Mouse (Mus musculus) limb, embryonic 11.5 days (tissue): ENCODE measurements around the gene Epb42. TPM values are rescaled to one million over a fixed set of nuclear protein-coding genes. Genes with fewer than 3 reads are reported as not detected.
"Not testable (repeated sequence)": the region's sequence is repeated elsewhere in the genome, so short reads cannot be mapped to it uniquely, and the experiment has no call there.

Experiments
- ATAC-seq: fragments of 200-750 bp; cut with Nextera tagmentation; 2 replicates; pipeline ENCODE4 v1.8.0; 2017; ENCODE audit warnings: low read depth; ENCODE audit not compliant: insufficient number of reproducible peaks, low FRiP score, low TSS enrichment
- DNase-seq: peaks from one replicate; pipeline ENCODE4 v3.0.0-alpha.2; 2015; ENCODE audit warnings: low spot score
- H3K27ac ChIP-seq: fragments of 300-500 bp; sonication (generic); replicated peaks from 2 replicates; pipeline ENCODE4 v1.5.1; 2014; ENCODE audit warnings: low read depth, mild to moderate bottlenecking, low read length
- H3K27me3 ChIP-seq: fragments of 300-500 bp; sonication (generic); 2 replicates; pipeline ENCODE4 v1.6.1; 2014; ENCODE audit warnings: mild to moderate bottlenecking, low read length, mixed read lengths; ENCODE audit not compliant: control insufficient read depth, insufficient read depth
- H3K36me3 ChIP-seq: fragments of 300-500 bp; sonication (generic); 2 replicates; pipeline ENCODE4 v1.6.1; 2014; ENCODE audit warnings: mild to moderate bottlenecking, low read length, moderate library complexity, mixed read lengths; ENCODE audit not compliant: control insufficient read depth, insufficient read depth
- H3K4me1 ChIP-seq: fragments of 300-500 bp; sonication (generic); 2 replicates; pipeline ENCODE4 v1.6.1; 2014; ENCODE audit warnings: low read length, mixed read lengths; ENCODE audit not compliant: control insufficient read depth, insufficient read depth
- H3K4me2 ChIP-seq: fragments of 300-500 bp; sonication (generic); 2 replicates; pipeline ENCODE4 v1.6.1; 2014; ENCODE audit warnings: low read depth, mild to moderate bottlenecking, moderate library complexity; ENCODE audit not compliant: severe bottlenecking
- H3K4me3 ChIP-seq: fragments of 300-500 bp; sonication (generic); 2 replicates; pipeline ENCODE4 v1.5.1; 2014; ENCODE audit warnings: low read depth, low read length
- H3K9ac ChIP-seq: fragments of 300-500 bp; sonication (generic); 2 replicates; pipeline ENCODE4 v1.6.1; 2014; ENCODE audit warnings: mild to moderate bottlenecking, low read length
- H3K9me3 ChIP-seq: fragments of 300-500 bp; sonication (generic); 2 replicates; pipeline ENCODE4 v1.6.1; 2016; ENCODE audit warnings: low read length; ENCODE audit not compliant: control insufficient read depth
- WGBS: fragments of 180-500 bp; shearing (Covaris S2); extraction: QIAGEN DNeasy Blood & Tissue Kit; methylation state at CpG from one replicate; pipeline ENCODE4 v1.1.7; 2014; 5-methylcytosine and 5-hydroxymethylcytosine counted together
- polyA plus RNA-seq: library from polyadenylated mRNA; unstranded; fragments of >200 nt; fragmentation: Nextera tagmentation; extraction: Ambion mirVana; gene quantifications from 2 replicates; pipeline ENCODE4 v1.2.1, GENCODE M21; 2014

Gene Epb42
- polyA plus RNA-seq, 1 experiment from 2014 or later = 4.8 TPM

DNA sequence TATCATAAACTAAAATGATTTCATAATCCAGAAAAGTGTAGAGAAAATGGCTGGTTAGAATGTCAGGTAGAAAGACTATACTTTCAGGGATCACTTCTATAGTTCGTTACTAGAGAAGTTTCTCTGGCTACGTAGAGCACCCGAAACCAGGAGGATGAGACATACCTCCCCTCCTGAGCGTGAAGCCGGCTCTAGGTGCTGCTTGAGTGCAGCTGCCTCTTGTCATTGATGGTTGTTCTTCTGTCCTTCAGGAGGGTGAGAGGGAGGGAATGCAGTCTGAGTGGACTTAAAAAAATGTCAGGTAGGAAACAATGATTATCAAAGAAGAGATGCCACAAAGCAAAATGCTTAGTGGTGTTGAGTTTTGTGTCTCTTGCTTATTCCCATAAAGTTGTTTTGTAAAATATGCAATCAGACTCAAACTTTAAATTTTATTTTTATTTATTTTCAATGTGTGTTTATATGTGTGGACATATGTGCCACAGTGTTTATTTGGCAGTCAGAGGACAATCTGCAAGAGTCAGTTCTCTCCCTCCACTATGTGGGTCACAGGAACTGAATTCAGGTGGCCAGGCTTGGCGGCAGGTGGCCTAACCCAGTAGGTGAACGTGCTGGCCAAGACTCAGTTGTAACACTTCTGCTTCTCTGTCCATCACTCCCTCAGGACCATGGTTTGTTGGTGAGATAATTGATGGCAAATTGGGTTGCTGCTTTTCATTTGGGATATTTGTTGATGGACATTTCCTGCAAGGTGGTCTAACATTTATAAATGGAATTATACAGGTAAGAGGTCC lies 32.7 kb downstream of the Epb42 start:
- no peak overlapping the region for H3K4me2 ChIP-seq
- H3K27me3 ChIP-seq = no peaks in the 10 kb centered on the region
- no peaks in the 10 kb centered on the region for H3K9me3 ChIP-seq
- no peak for ATAC-seq
- WGBS = 82% methylated on average over 7 of the region's 7 CpGs
- no peak overlapping the region for H3K4me3 ChIP-seq
- H3K9ac ChIP-seq = no peak overlapping the region
- H3K4me1 ChIP-seq = peaks cover 4% of the 10 kb centered on the region; the same call in 1 of the 2 replicates
- no peak for DNase-seq
- H3K36me3 ChIP-seq = no peaks in the 10 kb centered on the region
- H3K27ac ChIP-seq = no peak overlapping the region

DNA sequence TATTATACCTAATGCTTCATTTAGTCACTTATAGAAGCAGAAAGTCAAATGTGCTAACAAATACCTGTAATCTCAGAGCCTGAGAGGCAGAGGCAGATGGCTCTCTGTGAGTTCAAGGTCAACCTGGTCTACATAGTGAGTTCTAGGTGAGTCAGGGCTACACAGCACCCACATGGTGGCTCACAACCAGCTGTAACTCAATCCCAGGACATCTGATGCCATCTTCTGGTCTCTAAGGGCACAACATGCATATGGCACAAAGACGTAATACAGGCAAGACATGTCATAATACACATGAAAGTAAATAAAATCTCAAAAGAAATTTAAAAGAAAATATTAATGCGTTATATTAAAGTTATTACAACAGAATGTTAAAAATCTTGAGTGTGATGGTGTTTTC lies 33.3 kb downstream of the Epb42 start:
- DNase-seq = no peak
- 70% methylated on average over 2 of the region's 2 CpGs for whole genome bisulfite sequencing

GRCm38 (mm10) chr2:120998863-120999262 lies 38.0 kb downstream of the Epb42 start:
- ATAC-seq (no peak), DNase-seq (no peak)
- Histone ChIP-seq H3K4me2 (no peak overlapping the region), H3K27ac (no peak overlapping the region), H3K9me3 (no peaks in the 10 kb centered on the region), H3K4me3 (no peak overlapping the region), H3K27me3 (no peaks in the 10 kb centered on the region), H3K36me3 (no peaks in the 10 kb centered on the region), H3K4me1 (no peaks in the 10 kb centered on the region), H3K9ac (no peak overlapping the region)
- WGBS = 88% methylated on average over 8 of the region's 8 CpGs

More for the DNA sequence above, 33.3 kb downstream of the Epb42 start:
- no peak overlapping the region for H3K4me3 ChIP-seq
- no peaks in the 10 kb centered on the region for H3K36me3 ChIP-seq
- no peaks in the 10 kb centered on the region for H3K9me3 ChIP-seq
- H3K27ac ChIP-seq = no peak overlapping the region
- no peak overlapping the region for H3K9ac ChIP-seq
- no peaks in the 10 kb centered on the region for H3K4me1 ChIP-seq
- ATAC-seq = no peak
- no peaks in the 10 kb centered on the region for H3K27me3 ChIP-seq
- no peak overlapping the region for H3K4me2 ChIP-seq

DNA sequence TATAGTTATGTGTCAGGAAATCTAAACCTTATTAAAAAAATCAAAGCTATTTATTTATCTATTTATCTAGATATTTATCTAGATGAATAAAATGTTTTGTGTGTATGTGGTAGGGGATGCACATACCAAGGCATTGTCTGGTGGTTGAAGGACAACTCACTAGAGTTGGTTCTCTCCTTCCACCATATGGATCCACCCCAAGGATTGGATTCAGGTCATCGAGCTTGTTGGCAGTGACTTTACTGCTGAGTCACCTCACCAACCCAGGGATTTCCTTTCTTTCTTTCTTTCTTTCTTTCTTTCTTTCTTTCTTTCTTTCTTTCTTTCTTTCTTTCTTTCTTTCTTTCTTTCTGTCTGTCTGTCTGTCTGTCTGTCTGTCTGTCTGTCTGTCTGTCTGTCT lies 40.3 kb downstream of the Epb42 start:
- H3K36me3 ChIP-seq, DNase-seq, H3K27ac ChIP-seq, H3K9ac ChIP-seq, H3K9me3 ChIP-seq, H3K27me3 ChIP-seq, ATAC-seq, H3K4me3 ChIP-seq, H3K4me1 ChIP-seq, H3K4me2 ChIP-seq: not testable (repeated sequence)
- whole genome bisulfite sequencing = 81% methylated on average over 1 of the region's 1 CpGs

- WGBS = 76% methylated on average over 4 of the region's 4 CpGs
- H3K36me3 ChIP-seq = no peaks in the 10 kb centered on the region
These were observed 45.7 kb downstream of the Epb42 start for GRCm38 (mm10) chr2:120991196-120991595.

DNA sequence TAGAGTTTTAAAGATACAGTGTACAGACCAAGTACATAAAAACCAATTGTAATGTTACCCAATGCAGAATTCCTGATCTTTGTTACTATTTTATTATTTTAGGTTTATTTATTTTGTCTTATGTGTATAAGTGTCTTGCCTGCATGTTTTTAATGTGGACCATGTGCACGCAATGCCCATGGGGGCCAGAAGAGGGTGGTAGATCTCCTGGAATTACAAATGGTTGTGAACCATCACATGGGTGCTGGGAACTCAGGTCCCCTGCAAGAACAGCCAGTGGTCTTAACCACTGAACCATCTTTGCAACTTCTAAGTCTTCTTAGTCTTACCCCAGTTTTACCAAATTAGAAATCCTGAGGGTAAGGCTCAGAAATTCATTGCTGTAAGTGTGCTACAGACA lies 51.6 kb downstream of the Epb42 start:
- Histone ChIP-seq H3K36me3 (no peaks in the 10 kb centered on the region), H3K4me1 (no peaks in the 10 kb centered on the region), H3K9ac (no peak overlapping the region), H3K4me2 (no peak overlapping the region), H3K27ac (no peak overlapping the region), H3K9me3 (no peaks in the 10 kb centered on the region), H3K27me3 (no peaks in the 10 kb centered on the region), H3K4me3 (no peak overlapping the region)
- ATAC-seq = no peak
- WGBS = 85% methylated on average over 1 of the region's 1 CpGs
- DNase-seq = no peak

More at GRCm38 (mm10) chr2:120991196-120991595, 45.7 kb downstream of the Epb42 start:
- H3K4me3 ChIP-seq = no peak overlapping the region
- no peak overlapping the region for H3K27ac ChIP-seq
- no peaks in the 10 kb centered on the region for H3K4me1 ChIP-seq
- no peak overlapping the region for H3K9ac ChIP-seq
- H3K27me3 ChIP-seq = no peaks in the 10 kb centered on the region
- H3K4me2 ChIP-seq = no peak overlapping the region
- DNase-seq (no peak), ATAC-seq (no peak)
- no peaks in the 10 kb centered on the region for H3K9me3 ChIP-seq

GRCm38 (mm10) chr2:120983611-120984010 lies 53.3 kb downstream of the Epb42 start:
- Histone ChIP-seq H3K4me1 (no peaks in the 10 kb centered on the region), H3K27me3 (no peaks in the 10 kb centered on the region), H3K4me3 (no peak overlapping the region), H3K9me3 (no peaks in the 10 kb centered on the region), H3K4me2 (no peak overlapping the region), H3K36me3 (no peaks in the 10 kb centered on the region), H3K9ac (no peak overlapping the region), H3K27ac (no peak overlapping the region)
- DNase-seq (no peak), ATAC-seq (no peak)
- WGBS = 26% methylated on average over 2 of the region's 2 CpGs

- Histone ChIP-seq H3K27me3 (0 out of 2 replicates have a peak, but pooled peaks cover 3% of the 10 kb centered on the region), H3K36me3 (no peaks in the 10 kb centered on the region), H3K4me1 (no peaks in the 10 kb centered on the region), H3K4me3 (no peak overlapping the region), H3K9me3 (no peaks in the 10 kb centered on the region), H3K4me2 (no peak overlapping the region), H3K9ac (no peak overlapping the region), H3K27ac (no peak overlapping the region)
- ATAC-seq (no peak), DNase-seq (no peak)
- 67% methylated on average over 2 of the region's 2 CpGs for WGBS
These were observed 56.0 kb downstream of the Epb42 start for GRCm38 (mm10) chr2:120980861-120981260.
